Mouse (Mus musculus): ENCODE results near the gene Frrs1. TPM values are rescaled to one million over a fixed set of nuclear protein-coding genes. Genes with fewer than 3 reads are reported as not detected.

Frrs1 gene
- polyA plus RNA-seq, 1 experiment from 2014 or later = 21.9 TPM

Other genes with a start within 250 kb of the Frrs1 start
- gene Trmt13, start 244.9 kb upstream of the Frrs1 start, polyA plus RNA-seq (2015; fragmentation: Nextera tagmentation; extraction: Ambion mirVana) = 16.8 and 18.9 TPM in 2 replicates
- 57.0 and 57.3 TPM in 2 replicates for gene Mfsd14a, start 196.8 kb upstream of the Frrs1 start, polyA plus RNA-seq (2015; fragmentation: Nextera tagmentation; extraction: Ambion mirVana)
- gene Gm43191, start 178.2 kb upstream of the Frrs1 start, polyA plus RNA-seq (2015; fragmentation: Nextera tagmentation; extraction: Ambion mirVana) = not detected in 2 replicates
- 9.5 and 9.9 TPM in 2 replicates for gene Slc35a3, start 146.6 kb upstream of the Frrs1 start, polyA plus RNA-seq (2015; fragmentation: Nextera tagmentation; extraction: Ambion mirVana)
- gene Agl, start 51.3 kb upstream of the Frrs1 start, polyA plus RNA-seq (2015; fragmentation: Nextera tagmentation; extraction: Ambion mirVana) = 155 and 157 TPM in 2 replicates
- gene 4930455H04Rik, start 108.8 kb downstream of the Frrs1 start, polyA plus RNA-seq (2015; fragmentation: Nextera tagmentation; extraction: Ambion mirVana) = 0.14 TPM in 1 of 2 replicates, not detected in the other
- 16.3 and 19.8 TPM in 2 replicates for gene Palmd, start 109.5 kb downstream of the Frrs1 start, polyA plus RNA-seq (2015; fragmentation: Nextera tagmentation; extraction: Ambion mirVana)